Mouse (Mus musculus): Measurements from ENCODE around the gene Armh4.

The Armh4 gene

GRCm38 (mm10) chr14:49733950-49734349, 49.2 kb downstream of the Armh4 start:
- DNase-seq (ENCODE audit: low read depth, low spot score), result no peak

- no peak for DNase-seq (ENCODE audit: low read depth, low spot score)
These were observed 59.7 kb downstream of the Armh4 start for GRCm38 (mm10) chr14:49723361-49724054.

DNA sequence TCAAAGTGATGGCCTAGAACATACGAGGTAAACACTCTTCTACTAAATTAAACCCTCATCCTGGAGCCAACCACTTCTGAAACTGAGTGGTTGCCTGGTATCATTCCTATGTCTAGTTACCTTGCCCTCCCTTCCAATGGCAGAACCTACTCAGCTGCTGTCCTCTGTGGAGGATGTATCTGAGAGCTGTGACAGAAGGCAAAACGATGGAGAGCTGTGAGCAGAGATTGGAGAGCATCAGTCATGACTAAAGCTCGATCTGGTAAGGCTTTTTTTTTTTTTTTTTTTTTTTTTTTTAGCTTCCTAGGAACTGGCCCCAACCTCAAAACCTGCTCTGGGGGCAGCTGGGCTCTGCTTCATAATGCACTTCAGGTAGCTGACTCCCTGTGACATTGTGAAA, 60.4 kb downstream of the Armh4 start:
- DNase-seq (ENCODE audit: low read depth, low spot score), result no peak

DNA sequence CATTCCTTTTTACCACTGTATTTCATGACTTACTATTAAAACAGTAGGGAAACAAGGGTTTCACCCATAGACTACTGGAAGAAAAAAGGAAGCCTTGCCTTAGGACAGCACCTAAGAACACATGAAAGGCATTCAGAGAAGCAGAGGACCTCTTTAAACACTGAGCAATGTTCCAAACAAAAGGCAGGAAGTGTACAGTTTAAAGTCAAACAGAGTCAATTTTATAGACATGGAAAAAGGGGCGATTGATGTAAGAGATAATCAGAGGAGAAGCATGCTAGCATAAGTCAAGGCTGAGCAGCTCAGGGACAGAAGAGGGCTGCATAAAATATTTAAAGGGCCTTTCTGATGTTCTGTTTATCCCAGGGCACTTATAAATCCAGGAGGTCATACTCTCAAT, 61.9 kb downstream of the Armh4 start:
- no peak for DNase-seq (ENCODE audit: low read depth, low spot score)

DNA sequence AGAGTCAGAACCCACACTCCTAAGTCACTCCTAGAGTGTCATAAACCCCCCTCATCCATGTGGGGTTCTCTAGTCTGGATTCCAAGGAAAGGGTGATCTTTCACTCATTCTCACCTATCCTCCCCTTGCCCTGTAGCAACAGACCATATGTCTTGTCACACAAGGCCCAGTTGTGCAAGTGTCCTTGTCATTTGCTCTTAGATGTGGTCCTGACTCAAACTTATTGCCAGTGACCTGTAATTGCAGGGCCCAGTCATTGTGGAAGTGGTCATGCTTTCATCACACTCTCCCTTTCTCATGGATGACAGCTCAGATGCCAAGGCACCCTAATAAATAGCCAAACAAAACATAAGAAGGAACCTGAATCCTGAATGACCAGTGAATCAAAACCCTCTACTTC, 63.5 kb downstream of the Armh4 start:
- DNase-seq (ENCODE audit: low read depth, low spot score), result no peak

- DNase-seq (ENCODE audit: low read depth, low spot score), result no peak
These were observed 72.2 kb downstream of the Armh4 start for GRCm38 (mm10) chr14:49711016-49711415.

DNA sequence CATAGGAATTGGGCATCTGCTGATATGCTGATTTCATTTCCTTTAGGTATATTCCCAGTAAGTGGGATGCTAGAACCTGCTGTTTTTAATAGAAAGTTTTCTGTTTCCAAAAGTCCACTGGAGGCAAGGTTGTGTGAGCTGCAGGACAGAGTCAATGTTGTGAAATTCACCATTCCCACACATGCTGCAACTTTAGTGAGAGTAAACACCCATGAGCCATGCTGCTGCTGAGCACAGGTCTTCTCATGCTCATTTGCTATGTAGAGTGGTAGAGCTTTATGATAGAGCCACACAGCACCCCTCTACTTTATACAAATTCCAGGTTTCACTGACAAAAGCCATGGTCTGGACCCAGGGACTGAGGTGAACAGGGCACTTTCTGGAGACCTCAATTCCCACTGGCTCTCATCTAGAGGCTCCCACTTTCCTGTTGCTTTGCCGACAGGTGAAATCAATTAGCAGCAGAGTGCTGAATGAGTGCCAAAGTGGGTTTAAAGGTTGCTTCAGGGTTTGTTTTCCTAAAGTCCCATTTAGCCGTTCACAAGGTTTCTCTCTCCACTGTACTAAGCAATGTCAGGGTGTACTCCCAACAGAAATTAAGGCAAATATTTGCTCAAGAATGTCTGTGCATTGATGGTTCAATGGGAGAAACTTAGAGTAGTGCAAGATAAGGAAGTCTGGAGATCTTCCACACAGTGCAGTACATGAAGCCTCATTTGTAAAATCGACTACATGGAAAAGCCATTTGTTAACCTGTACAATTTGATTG, 79.6 kb downstream of the Armh4 start:
- DNase-seq (ENCODE audit: low read depth, low spot score), result no peak

GRCm38 (mm10) chr14:49679511-49680284, 103.5 kb downstream of the Armh4 start:
- no peak for DNase-seq (ENCODE audit: low read depth, low spot score)

GRCm38 (mm10) chr14:49676580-49676979, 106.6 kb downstream of the Armh4 start:
- no peak for DNase-seq (ENCODE audit: low read depth, low spot score)

DNA sequence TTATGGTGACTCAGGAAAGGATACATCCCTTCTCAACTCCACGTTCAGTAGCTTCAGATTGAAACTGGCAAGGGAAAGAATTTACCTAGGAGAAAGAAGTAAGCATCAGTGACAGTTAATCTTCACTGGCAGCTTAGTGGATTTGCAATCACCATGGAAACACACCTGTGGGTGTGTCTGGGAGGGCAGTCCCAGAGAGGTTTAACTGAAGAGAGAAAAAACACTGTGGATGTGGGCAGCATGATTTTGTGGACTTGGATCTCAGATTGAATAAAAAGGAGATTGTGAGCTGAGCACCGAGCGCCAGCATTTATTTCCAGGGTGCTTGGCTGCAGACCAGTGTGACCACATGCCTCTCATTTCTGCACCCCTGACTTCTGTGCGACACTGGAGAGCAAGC, 122.7 kb downstream of the Armh4 start:
- DNase-seq (ENCODE audit: low read depth, low spot score), result no peak

GRCm38 (mm10) chr14:49649191-49649590, 134.0 kb downstream of the Armh4 start:
- no peak for DNase-seq (ENCODE audit: low read depth, low spot score)

DNA sequence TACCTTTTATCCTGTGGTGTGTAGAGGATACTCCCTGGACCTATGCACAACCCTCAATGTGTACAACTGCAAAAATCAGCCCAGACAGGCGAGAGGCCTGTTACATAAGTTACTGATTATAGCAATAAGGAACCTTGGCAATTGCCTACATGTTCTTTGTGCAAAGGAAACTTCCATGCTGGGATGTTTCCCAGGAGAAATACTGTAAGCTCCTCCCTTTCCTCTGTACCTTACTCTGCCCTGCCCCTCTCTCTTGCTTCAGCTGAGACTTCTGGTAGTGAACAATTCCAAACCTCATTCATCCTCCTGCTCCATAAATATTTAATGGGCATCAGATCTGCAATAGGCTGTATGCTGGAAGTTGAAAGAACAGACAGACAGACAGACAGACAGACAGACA, 145.8 kb downstream of the Armh4 start:
- no peak for DNase-seq (ENCODE audit: low read depth, low spot score)

GRCm38 (mm10) chr14:49626055-49626454, 157.1 kb downstream of the Armh4 start:
- DNase-seq (ENCODE audit: low read depth, low spot score), result no peak
